Mouse (Mus musculus) lung, adult 2 months (tissue): Measurements from ENCODE around the gene Slc2a6. TPM values are rescaled to one million over a fixed set of nuclear protein-coding genes. Genes with fewer than 3 reads are reported as not detected.

Source experiments
- DNase-seq: peaks from one replicate; pipeline ENCODE4 v3.0.0; 2022
- H3K4me1 ChIP-seq: fragments of 200-500 bp; 2 replicates; pipeline ENCODE4 v1.6.1; 2011; ENCODE audit warnings: low read length; ENCODE audit not compliant: control insufficient read depth, insufficient read depth
- H3K4me3 ChIP-seq: fragments of 200-500 bp; replicated peaks from 2 replicates; pipeline ENCODE3; 2011; ENCODE audit warnings: low read depth, mild to moderate bottlenecking, control low read depth, low read length; ENCODE audit errors: extremely low read depth
- CTCF ChIP-seq: fragments of 200-500 bp; IDR thresholded peaks from 2 replicates; pipeline ENCODE4 v1.5.1; 2011; ENCODE audit warnings: mild to moderate bottlenecking, low read length, control low read depth; ENCODE audit not compliant: insufficient read depth
- POLR2A ChIP-seq: fragments of 200-500 bp; IDR thresholded peaks from 2 replicates; pipeline ENCODE4 v1.6.1; 2011; ENCODE audit warnings: low read depth, mild to moderate bottlenecking, control low read depth, low read length, borderline replicate concordance; ENCODE audit errors: extremely low read depth
- WGBS: fragments of 180-500 bp; shearing (Covaris S2); methylation state at CpG from one replicate; pipeline ENCODE4 v1.1.7; 2018; 5-methylcytosine and 5-hydroxymethylcytosine counted together
- polyA plus RNA-seq: library from polyadenylated mRNA; depleted of rRNA; stranded (reverse); fragments of >200 nt; gene quantifications from 2 replicates; pipeline ENCODE4 v1.2.3, GENCODE M21; 2012; rRNA removed

Slc2a6 gene
- polyA plus RNA-seq, 1 experiment, result 9.5 TPM

DNA sequence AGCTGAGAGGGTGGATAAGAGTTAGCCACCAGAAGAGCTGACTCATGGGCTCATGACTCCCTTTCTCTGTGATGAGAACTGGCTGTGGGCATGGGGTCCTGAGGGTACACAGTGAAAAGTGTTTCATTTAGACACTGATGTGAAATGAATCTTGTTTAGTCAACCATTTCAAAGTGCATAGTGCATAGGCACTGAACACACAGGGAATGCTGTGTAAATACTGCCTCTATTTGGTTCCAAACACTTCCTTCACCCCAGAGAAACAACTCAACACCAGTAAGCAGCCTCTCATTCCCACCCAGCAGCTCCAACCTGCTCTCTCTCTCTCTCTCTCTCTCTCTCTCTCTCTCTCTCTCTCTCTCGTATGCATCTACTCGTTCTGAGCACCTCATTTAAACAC lies 43.6 kb downstream of the Slc2a6 start:
- Histone ChIP-seq H3K4me3 (no peak overlapping the region), H3K4me1 (no peaks in the 10 kb centered on the region)
- WGBS, result 49% methylated on average over 2 of the region's 2 CpGs
- no peak for DNase-seq
- TF ChIP-seq CTCF (no peak), POLR2A (no peak)

GRCm38 (mm10) chr2:26980361-26980760 lies 47.4 kb downstream of the Slc2a6 start:
- 63% methylated on average over 1 of the region's 1 CpGs for WGBS
- no peak for DNase-seq
- TF ChIP-seq POLR2A, result no peak
- H3K4me3 ChIP-seq, result no peak overlapping the region
- no peaks in the 10 kb centered on the region for H3K4me1 ChIP-seq

GRCm38 (mm10) chr2:26973960-26974359 lies 53.8 kb downstream of the Slc2a6 start:
- Histone ChIP-seq H3K4me3 (no peak overlapping the region), H3K4me1 (no peaks in the 10 kb centered on the region)
- 19% methylated on average over 4 of the region's 4 CpGs for WGBS
- TF ChIP-seq POLR2A, result no peak
- TF ChIP-seq CTCF, result no peak
- DNase-seq, result no peak

- no peak for DNase-seq
- Histone ChIP-seq H3K4me3 (no peak within 1 kb of the TSS), H3K4me1 (no peaks in the 10 kb centered on the region)
- WGBS, result 41% methylated on average over 3 of the region's 3 CpGs
- no peak for TF ChIP-seq POLR2A
- TF ChIP-seq CTCF, result no peak
Measured at GRCm38 (mm10) chr2:26973116-26973515, 54.7 kb downstream of the Slc2a6 start, which contains the start of gene Adamts13. Gene Adamts13 (plus strand): TSS chr2:26973416.

Other genes starting within 250 kb of the Slc2a6 start
- 1.0 TPM in 1 of 2 replicates, not detected in the other for gene Abo, start 163.0 kb downstream of the Slc2a6 start, polyA plus RNA-seq
- 6.8 and 10.1 TPM in 2 replicates for gene Surf6, start 125.1 kb downstream of the Slc2a6 start, polyA plus RNA-seq
- gene Med22, start 117.3 kb downstream of the Slc2a6 start, polyA plus RNA-seq, result 27.6 and 30.9 TPM in 2 replicates
- gene Rpl7a, start 117.2 kb downstream of the Slc2a6 start, polyA plus RNA-seq, result 348 and 458 TPM in 2 replicates
- 18.0 and 21.0 TPM in 2 replicates for gene Surf2, start 111.6 kb downstream of the Slc2a6 start, polyA plus RNA-seq
- 65.5 and 68.0 TPM in 2 replicates for gene Surf1, start 111.5 kb downstream of the Slc2a6 start, polyA plus RNA-seq
- 214 and 250 TPM in 2 replicates for gene Surf4, start 94.1 kb downstream of the Slc2a6 start, polyA plus RNA-seq
- gene Stkld1, start 94.0 kb downstream of the Slc2a6 start, polyA plus RNA-seq, result 0.17 and 0.31 TPM in 2 replicates
- 16.2 and 20.7 TPM in 2 replicates for gene Rexo4, start 63.6 kb downstream of the Slc2a6 start, polyA plus RNA-seq
- gene Adamts13, start 54.6 kb downstream of the Slc2a6 start, polyA plus RNA-seq, result 0.83 and 1.1 TPM in 2 replicates
- gene Cacfd1, start 18.1 kb downstream of the Slc2a6 start, polyA plus RNA-seq, result 43.7 and 49.2 TPM in 2 replicates
- 0.19 and 0.32 TPM in 2 replicates for gene Mymk, start 44.2 kb upstream of the Slc2a6 start, polyA plus RNA-seq
- 50.7 and 73.0 TPM in 2 replicates for gene Adamtsl2, start 51.4 kb upstream of the Slc2a6 start, polyA plus RNA-seq
- gene Fam163b, start 114.5 kb upstream of the Slc2a6 start, polyA plus RNA-seq, result 0.03 and 0.04 TPM in 2 replicates
- 0.17 and 0.18 TPM in 2 replicates for gene Dbh, start 137.2 kb upstream of the Slc2a6 start, polyA plus RNA-seq
- gene Sardh, start 220.3 kb upstream of the Slc2a6 start, polyA plus RNA-seq, result 15.4 and 16.7 TPM in 2 replicates